Mouse (Mus musculus) bone marrow macrophage, adult 2 months (primary cell): ENCODE data around the gene Cmtr1.

Experiments used
- CTCF ChIP-seq: IDR thresholded peaks from 2 replicates; pipeline ENCODE4 v1.5.1; 2012; ENCODE audit warnings: low read depth, mild to moderate bottlenecking, low read length, moderate library complexity
- POLR2A ChIP-seq: IDR thresholded peaks from 2 replicates; pipeline ENCODE4 v1.6.1; 2012; ENCODE audit warnings: mild to moderate bottlenecking, low read depth, low read length, borderline replicate concordance

DNA sequence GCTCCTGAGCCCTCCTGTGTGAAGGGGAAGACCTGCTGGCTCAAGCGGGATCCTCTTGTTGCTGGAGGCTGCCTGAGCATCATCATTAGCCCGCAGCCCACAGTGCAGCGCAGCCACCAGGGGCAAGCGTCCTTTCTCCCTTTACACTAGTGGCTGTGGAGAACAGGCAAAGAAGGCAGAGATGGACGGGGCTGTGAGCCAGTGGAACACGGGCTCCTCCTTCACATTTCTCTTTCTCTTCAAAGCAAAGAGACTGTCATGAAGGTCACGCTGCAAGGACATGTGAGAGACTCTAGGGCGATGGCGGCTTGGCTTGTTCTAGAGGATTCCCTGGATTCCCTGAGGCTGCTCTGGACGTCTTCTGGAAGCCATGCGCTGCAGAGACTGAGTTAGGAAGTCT is 19.4 kb upstream of the Cmtr1 start:
- TF ChIP-seq CTCF, result no peak
- no peak for TF ChIP-seq POLR2A
